Mouse (Mus musculus) heart, postnatal 25 days (tissue): ENCODE measurements around the gene Cpm. TPM values are rescaled to one million over a fixed set of nuclear protein-coding genes. Genes with fewer than 3 reads are reported as not detected.
"Not testable (repeated sequence)": the region's sequence is repeated elsewhere in the genome, so short reads cannot be mapped to it uniquely, and the experiment has no call there.

Source experiments
- DNase-seq: peaks from one replicate; pipeline ENCODE4 v3.0.0; 2022; ENCODE audit warnings: low spot score
- intact Hi-C: fragments of 180-260 bp; cut with DNase I; formaldehyde crosslinking; loops from one replicate; pipeline ENCODE4 v1.15.1; 2025
- total RNA-seq, 2 experiments: library from RNA; stranded (reverse); gene quantifications; 2 replicates each; pipeline ENCODE4 v1.2.3; 2021

The Cpm gene
- total RNA-seq, 2 experiments from 2014 or later, result 3.9 to 4.5 TPM

DNA sequence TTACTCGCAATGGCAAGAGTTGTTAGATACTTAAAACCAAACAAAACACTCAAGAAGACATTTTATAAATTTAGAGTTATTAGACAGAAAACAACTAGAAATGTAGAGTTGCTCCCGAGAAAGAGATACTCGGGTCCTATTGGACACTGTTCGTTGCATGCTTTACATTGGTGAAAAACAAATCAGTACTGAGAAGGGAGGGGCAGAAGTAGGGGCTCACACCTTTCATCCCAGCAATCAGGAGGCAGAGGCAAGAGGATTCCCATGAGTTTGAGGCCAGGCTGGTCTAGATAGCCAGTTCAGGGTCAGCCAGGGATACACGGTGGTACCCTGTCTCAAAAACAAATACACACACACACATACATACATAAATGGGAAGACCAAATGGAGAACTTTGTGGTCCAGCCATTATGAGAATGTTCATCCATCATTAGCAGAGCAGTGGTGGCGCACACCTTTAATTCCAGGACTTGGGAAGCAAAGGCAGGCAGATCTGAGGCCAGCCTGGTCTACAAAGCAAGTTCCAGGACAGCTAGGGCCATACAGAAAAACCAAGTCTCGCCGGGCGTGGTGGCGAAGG lies 62.2 kb downstream of the Cpm start:
- no peak for DNase-seq
- intact Hi-C loops, result no loop called here

DNA sequence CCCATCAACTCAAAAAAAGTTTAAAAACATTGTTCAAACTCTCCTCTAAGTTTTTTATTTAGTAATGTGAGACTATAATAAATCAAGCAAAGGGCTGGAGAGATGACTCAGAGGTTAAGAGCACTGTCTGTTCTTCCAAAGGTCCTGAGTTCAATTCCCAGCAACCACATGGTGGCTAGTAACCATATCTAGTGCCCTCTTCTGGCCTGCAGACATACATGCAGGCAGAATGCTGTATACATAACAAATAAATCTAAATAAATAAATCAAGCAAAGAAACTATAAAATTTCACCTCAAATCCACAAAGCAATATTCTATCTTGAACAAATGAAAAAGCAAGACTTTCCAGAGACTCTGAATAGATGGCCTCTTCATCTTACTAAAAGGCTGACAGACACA lies 62.9 kb downstream of the Cpm start:
- intact Hi-C loops, result no loop called here
- no peak for DNase-seq

DNA sequence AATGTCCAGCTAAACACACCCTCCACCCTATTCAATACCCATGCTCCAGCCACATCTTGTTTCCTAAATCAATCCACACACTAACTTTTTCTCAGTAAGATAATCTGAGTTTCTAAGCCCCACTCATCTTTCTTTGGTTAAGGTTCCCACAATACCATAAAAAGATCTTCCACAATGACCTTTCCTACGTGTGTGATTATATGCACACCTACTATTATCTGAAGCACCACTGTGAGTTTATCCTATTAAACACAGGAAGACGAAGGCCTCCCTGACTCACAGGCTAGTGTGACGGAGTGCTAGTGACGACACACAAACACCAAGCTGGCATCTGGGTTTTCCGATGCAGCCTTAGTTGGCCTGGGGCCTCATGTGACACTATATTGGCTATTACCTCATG lies 63.7 kb downstream of the Cpm start:
- intact Hi-C loops, result no loop called here
- no peak for DNase-seq

DNA sequence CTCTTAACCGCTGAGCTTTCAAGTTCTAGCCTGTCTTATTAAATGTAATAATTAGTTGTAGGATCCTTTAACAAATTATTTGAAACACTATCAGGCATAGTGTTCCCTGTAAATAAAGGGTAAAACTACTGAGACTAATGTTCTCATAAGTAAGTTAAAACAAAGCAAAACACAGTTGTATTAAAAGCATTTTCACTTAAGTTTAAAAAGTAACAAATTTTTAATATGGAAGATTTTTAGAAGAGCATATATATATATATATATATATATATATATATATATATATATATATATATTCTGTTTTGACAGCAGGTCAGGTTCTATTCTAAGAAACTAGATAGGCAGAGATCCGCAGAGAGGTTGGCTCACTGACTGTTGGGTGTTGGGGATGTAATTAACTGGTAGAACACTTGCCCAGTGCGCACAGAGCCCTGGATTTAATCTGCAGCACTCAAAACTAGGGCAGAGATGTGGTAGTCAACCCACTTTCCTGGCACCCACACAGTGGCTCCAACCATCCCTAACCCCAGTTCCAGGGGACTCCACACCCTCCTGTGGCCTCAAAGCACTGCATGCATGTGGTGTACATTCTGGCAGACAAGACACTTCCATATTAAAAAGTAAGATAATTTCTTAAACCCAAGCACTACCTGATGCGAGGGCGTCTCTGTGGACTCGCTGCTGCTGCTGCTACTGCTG lies 65.1 kb downstream of the Cpm start:
- DNase-seq, result no peak
- intact Hi-C loops, result no loop called here

DNA sequence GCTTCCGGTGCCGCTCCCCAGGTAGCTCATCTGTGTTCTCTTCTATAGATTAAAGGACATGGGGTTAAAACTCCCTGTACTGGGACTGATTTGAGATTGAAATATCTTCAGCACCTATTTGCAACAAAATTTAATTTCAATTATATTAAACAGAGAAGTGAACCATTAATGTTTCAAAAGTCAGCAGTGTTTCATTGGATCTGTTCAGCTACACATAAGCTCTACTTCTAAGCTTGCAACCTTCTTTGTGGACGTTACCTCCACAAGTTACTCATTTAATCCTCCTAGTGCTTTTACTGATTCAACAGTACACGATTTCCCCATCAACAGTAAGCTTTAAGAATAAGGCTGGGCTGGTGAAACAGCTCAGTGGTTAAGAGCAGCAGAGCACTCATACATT lies 65.7 kb downstream of the Cpm start:
- DNase-seq, result no peak
- intact Hi-C loops, result no loop called here

DNA sequence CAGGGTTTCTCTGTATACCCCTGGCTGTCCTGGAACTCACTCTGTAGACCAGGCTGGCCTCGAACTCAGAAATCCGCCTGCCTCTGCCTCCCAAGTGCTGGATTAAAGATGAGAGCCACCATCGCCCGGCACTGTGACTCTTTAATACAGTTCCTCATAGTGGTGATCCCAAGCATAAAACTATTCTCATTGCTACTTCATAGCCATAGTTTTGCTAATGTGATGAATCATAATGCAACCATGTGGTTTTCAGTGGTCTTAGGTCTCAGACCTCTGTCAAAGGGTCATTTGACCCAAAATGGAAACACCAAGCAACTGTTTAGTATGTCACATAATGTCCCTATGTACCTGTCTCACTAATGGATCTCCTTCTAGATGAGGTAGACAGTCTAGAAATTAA lies 66.3 kb downstream of the Cpm start:
- intact Hi-C loops, result no loop called here
- no peak for DNase-seq

DNA sequence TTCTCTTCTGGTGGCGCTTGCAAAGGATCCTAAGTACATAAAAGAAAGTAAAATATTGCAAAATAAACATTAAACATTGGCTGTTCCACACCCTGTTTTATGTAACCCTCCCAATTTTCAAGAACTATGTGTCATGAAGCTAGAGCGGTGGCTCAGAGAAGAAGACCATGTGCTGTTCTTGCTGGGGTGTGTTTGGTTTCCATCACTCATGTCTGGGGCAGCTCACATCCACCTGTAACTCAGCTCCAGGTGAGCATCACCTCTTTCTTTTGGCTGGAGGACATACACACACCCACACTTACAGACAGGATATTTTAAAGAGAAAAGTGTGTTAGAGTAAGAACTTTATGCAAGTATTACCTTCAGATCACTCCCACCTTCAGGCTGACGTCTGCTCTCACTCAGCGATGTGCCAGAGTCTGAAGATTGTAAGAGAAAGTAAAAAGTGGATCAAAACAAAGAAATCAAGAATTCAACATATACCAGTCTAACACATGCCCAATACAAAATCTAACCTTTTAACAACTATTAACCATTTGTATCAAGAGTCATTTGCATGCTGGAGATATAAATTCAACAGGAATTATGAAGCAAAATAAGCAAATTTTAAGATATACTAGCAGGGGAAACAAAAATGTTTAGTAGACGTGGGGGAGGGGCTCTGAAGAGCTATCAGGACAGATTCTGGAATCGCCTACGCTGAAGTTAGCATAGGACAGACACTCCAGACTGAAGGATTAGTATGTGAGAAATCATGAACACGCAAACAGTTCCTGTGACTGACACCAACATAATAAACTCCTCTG lies 66.9 kb downstream of the Cpm start:
- DNase-seq, result no peak
- intact Hi-C loops, result no loop called here

DNA sequence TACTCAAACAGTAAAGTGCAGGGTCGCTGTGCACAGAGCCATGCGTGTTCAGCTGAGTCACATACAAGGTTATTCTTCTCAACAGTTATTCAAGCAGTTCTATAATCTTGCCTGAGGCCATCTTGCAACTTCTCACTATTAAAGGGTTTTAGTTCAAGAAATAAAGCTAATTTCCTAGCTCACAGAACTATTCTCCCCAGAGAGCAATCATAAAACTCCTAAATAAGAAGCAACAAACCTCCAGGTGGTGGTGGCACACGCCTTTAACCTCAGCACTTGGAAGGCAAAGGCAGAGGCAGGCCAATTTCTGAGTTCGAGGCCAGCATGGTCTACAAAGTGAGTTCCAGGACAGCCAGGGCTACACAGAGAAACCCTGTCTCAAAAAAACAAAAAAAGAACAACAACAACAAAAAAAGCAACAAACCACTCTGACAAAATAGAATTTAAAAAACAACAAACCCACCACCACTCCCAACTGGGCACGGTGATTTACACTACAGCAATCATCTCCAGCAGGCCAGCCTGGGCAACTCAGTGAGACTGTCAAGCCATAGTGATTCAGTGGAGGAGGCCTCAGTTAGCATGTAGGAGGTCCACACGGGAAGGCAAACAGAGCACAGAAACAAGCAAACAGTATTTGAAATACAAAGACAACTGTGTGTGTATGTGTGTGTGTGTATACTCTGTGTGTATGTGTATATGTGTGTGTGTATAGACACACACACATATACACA lies 67.7 kb downstream of the Cpm start:
- intact Hi-C loops, result no loop called here
- DNase-seq, result no peak

DNA sequence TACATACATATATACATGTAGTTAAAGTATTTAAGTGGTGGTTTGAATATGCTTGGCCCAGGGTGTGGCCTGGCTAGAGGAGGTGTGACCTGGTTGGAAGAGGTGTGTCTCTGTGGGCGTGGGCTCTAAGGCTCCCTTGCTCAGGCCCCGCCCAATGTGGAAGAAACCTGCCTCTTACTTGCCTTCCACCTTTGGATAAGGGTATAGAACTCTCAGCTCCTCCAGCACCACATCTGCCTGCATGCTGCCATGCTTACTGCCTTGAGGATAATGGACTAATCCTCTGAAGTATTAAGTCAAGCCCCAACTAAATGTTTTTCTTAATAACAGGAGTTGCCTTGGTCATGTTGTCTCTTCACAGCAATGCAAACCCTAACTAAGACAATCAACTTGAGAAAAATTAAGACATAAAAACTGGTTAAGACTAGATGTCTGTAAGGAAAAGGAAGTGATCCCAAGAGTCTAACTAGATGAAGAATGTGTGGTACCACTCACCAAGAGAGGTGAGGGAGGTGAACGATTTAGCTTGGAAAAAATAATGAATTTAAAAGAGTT lies 68.3 kb downstream of the Cpm start:
- intact Hi-C loops, result no loop called here

DNA sequence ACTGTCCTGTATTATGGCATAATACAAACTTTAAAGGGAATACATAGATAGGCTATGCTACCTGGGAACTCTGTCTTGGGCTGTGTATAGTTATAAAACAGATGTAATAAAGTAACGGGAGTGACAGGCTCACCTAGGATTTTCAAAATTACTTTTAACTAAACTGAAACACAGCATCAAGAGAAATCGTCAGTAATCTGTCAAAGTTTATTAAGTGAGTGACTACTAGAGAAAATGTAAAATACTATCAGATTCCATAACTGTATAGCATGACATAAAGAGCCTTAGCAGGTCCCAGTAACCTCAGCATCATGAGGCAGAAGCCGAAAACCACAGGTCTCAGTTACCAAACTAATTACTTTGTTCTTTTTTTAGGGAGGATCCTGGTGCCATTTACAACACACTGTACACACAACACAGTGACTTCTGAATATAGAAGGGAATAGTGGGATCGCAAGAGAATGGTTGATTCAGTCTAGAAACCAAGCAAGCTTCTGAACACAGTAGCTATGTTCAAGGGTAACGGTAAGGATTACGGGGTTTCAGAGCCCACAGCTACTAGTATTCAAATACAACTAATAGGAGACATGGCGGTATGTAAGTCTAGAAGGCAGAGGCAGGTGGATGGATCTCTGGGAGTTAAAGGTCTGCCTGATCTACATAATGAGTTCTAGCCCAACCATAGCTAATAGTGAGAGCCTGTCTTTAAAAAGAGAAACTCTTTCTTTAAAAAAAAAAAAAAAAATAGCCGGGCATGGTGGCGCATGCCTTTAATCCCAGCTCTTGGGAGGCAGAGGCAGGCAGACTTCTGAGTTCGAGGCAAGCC lies 69.2 kb downstream of the Cpm start:
- DNase-seq, result no peak
- intact Hi-C loops, result no loop called here

More for the DNA sequence above, 68.3 kb downstream of the Cpm start:
- DNase-seq, result no peak

DNA sequence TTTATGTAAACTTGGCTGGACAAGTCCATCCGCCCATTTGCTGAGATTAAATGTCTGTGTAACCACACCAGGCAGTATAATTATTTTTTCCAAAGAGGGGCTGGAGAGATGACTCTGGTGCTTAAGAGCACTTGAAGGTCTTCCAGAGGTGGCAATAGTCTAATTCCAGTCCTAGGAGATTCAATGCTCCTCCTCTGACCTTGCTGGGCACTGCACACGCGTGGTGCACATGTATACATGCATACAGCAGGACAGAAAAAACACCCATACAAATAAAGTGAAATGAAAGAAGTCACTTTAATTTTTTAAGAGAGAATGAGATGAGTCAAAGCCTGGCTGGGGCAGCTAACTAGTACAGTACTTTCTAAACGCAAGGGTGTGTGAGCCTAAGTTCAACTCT lies 70.6 kb downstream of the Cpm start:
- intact Hi-C loops, result no loop called here
- DNase-seq, result no peak

DNA sequence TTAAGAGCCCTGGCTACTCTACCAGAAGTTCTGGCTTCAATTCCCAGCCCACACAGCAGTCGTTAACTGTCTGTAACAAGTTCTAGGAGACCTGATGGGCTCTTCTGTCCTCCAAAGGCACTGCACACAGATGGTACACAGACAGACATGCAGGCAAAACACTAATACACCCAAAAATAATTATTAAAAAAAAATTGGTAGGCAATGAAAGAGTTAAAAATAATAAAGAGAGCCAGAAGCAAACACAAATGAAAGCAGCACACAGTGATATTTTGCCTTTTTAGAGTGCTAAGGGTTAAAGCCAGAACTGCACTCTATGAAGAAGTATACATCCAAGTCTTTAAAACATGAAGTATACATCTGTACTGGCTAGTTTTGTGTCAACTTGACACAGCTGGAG lies 71.2 kb downstream of the Cpm start:
- intact Hi-C loops, result no loop called here

DNA sequence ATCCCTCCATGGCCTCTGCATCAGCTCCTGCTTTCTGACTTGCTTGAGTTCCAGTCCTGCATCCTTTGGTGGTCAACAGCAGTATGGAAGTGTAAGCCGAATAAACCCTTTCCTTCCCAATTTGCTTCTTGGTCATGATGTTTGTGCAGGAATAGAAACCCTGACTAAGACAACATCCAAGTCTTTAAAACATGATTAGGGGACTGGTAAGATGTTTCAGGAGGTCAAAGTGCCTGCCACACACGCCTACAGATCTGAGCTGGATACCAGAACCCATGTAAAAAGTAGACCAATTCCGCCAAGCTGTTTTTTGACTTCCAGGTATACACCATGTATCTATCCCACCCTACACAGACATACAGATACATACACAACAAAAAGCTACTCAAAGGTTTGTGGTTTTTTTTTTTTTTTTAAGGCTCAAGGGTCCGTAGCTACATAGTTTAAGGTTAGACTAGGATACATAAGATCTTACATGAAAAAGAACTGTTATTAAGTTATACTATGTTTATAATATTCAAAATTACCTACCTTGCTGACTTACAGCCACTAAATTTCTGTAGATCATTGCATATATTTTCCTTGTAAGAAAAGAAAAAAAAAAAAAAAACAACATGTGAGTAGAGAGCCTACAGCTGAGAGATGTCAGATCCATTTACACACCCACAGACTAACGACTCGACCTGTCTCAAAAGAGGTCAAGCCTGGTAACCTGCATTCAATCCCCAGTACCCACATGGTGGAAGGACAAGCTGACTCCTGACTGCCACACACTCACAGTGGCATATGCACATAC lies 71.9 kb downstream of the Cpm start:
- intact Hi-C loops, result no loop called here
- DNase-seq, result no peak

More for the DNA sequence above, 71.2 kb downstream of the Cpm start:
- no peak for DNase-seq

DNA sequence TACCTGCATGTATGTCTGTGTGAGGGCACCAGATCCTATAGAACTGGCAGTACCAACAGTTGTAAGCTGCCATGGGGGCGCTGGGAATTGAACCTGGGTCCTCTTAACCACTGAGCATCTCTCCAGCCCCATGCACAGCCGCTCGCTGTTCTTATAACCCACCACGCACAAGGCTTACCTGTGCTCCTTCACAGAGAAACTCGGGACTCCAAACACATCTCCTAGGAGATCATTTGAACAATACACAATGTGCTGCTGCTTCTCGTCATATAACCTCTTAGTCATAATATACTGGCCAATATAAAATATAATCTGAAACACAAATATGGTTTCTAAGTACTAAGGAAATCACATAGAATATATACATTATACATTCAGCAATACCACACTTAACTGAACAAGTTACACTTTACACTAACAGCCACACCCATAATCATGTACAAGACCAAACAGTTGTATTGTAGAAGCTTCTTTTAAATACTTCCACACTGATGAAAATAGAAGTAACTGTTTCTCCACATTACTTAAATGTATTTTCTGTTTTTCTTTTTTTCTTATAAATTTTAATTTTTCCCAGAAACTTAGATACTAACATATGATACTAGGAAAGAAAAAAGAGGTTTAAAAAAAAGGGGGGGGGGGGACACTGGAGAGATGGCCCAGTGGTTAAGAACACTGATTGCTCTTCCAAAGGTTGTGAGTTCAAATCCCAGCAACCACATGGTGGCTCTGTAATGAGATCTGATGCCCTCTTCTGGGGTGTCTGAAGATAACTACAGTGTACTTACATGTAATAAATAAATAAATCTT lies 72.9 kb downstream of the Cpm start:
- no peak for DNase-seq
- intact Hi-C loops, result no loop called here

DNA sequence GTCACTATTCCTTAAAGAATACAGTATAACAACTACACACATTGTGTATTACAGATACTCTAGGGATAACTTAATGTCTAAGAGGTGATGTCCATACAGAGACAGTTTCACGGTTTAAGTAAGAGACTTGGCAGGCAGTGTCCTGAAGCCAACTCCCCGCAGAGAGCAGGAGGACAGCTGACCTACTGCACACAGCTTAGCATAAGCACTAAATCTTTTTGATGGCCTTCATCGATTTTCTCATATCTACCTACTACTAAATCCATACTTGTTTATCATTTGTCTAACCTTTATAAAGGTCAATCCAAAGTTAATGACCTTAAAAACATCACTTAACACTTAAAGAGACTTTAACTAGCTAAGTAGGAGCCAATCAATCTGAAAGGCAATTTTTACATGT lies 74.2 kb downstream of the Cpm start:
- intact Hi-C loops, result no loop called here
- no peak for DNase-seq

DNA sequence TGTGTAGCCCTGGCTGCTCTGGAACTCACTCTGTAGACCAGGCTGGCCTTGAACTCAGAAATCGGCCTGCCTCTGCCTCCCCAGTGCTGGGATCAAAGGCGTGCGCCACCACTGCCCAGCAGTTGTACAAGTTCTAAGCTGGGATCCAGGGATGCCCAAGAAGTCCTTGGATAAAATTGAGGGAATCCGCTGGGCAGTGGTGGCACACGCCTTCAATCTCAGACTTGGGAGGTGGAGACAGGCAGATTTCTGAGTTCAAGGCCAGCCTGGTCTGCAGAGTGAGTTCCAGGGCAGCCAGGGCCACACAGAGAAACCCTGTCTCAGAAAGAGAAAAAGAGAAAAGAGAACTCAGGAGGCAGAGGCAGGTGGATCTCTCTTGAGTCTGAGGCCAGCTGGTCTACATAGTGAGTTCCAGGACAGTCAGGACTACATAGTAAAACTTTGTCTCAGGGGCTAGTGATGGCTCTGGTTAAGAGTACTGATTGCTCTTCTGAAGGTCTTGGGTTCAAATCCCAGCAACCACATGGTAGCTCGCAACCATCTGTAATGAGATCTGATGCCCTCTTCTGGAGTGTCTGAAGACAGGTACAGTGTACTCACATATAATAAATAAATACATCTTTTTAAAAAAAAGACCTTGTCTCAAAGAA lies 75.1 kb downstream of the Cpm start:
- intact Hi-C loops, result not testable (repeated sequence)

DNA sequence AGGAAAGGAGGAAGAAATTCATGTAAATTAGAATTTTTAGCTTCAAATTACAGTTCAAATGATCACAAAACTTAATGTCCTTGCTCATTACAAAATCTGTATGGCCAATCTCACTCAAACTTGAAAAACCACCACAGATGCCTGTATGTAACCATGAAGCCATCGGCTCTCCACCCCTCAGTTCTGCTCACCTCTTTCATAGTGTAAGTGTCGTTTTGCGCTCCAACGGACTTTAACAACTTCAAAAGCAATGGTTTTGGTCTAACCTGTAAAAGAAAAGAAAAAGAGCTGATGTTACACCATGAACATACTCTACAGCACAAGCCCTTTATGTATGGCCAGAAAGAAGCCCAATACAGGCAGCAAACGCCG lies 75.7 kb downstream of the Cpm start:
- no peak for DNase-seq
- intact Hi-C loops, result no loop called here

More for the DNA sequence above, 75.1 kb downstream of the Cpm start:
- not testable (repeated sequence) for DNase-seq
